Mouse (Mus musculus): ENCODE data around the gene Mgat1.

Gene Mgat1

DNA sequence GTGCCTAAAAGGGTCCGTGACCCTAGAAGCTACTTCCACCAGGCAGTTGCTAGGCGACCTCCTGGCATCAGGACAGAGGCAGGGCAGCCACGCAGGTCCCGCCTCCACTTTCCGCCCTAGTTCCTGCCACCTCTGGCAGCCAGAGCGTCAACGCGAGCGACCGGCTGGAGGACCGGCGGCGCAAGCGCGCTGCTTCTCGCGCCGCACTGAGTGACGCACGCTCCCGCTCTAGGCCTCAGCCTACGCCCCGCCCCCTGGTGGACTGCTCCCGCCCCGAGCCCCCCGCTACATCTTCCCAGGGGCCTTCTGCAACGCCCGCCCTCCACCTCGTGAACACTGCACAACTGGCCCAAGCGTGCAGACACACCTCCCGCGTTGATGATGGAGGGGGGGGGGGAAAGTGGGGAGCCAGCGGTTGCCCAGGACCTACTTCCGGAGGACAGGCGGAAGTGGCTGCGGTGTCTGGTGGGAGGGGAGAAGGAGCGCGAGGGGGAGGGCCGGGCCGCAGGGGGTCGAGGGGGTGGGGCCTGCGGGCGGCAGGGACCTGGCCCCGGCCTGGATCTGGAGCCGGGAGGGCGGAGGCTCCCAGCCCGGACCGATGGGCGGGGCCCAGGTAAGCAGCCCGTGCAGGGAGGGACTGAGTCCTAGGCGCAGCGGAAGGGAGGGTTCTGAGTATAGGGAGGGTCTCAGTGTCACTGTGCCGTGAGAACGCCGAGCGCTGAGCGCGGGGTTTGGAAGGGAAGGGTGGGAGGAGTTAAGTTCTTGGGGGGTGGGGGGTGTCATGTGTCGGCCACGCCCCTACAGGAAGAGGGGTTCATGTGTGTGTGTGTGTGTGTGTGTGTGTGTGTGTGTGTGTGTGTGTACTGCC is at the start of gene Mgat1:
TSS of gene Mgat1 (plus strand) at position 465 of the 868 bp plus-strand sequence.
- in situ Hi-C loops (cut with MboI, MseI) = no loop called here

DNA sequence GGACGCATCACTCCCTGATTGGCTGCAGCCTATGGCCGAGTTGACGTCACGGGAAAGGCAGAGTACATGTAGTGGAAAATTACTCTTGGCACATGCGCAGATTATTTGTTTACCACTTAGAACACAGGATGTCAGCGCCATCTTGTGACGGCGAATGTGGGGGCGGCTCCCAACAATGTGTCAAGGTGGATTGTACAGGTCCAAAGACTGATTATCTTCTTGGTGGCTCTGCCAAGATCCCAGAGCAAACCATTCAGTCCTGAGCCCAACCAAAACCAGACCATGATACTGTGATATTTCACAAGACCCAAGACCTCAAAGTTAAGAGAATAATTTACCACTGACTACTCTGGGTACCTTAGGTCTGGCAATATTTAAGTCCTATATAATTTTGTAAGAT is 49.2 kb upstream of the Mgat1 start:
- in situ Hi-C loops (cut with MboI, MseI) = loop anchor here in 1 of 2 experiments (10.0 to 25.0 kb wide), 2 partner anchors 218 to 780 kb away; partner anchors contain the start of gene Olfr1389

DNA sequence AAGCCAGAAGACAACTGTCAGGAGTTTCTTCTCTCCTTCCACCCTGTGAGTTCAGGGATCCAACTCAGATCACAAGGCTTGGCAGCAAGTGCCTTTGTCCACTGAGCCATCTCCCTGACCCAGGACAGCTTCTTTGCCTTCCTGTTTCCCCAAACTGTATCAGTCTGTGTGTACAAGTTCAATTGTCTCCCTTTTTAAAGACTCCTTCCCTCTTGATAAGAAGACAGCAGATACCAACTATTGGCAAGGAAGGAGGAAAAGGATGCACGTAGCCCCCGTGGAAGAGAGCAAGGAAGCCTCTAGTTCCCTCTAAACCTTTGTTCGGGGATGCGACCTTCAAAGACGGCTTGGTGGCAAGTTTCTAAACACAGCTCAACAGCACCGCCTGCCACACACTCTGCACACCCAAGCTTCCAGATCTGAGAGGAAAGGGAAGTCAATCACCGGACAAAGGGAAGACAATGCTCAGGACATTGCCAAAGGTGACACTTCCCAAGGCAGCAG is 48.1 kb upstream of the Mgat1 start:
- in situ Hi-C loops (cut with MboI, MseI) = loop anchor here in 1 of 2 experiments (10.0 to 25.0 kb wide), 2 partner anchors 216 to 779 kb away; partner anchors contain the start of gene Olfr1389

DNA sequence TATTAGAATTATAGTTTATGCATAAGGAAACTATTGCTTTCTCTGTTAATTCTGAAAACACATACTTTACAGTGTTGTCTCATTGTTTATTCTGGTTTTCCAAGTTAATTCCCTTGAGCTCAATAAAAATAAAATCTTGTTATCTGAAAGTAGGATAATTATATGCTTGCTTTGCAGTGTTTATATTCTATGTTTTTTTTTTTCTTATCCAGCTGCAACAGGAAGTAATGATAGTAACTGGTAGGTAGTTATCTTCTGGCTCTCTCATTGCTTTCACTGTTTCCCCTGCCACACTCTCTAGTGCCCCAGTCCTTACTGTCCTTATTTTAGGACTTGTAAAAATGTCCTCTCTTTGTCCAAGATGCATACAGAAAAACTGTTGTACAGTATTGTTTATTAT is 43.3 kb upstream of the Mgat1 start:
- in situ Hi-C loops (cut with MboI, MseI) = loop anchor here (5.0 to 10.0 kb wide), 3 partner anchors 47 to 403 kb away; partner anchors contain the start of gene Rack1 (in 1 of the 2)

DNA sequence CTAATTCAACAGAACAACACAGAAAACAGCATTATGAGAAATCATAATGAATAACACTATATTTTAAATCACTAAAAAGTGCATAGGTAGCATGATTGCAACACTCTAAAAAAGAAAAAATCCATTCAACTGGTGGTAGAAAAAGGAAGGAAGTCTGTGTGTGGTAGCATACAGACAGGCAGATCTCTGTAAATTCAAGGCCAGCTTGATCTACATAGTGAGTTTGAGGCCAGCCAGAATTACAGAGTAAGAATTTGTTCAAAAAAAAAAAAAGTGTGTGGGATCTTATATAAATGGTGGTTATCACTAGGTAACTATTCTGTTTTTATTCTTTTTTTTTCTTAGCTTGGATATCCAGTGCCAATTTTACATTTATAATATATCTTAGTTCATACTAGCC is 42.8 kb upstream of the Mgat1 start:
- in situ Hi-C loops (cut with MboI, MseI) = loop anchor here (5.0 to 10.0 kb wide), 3 partner anchors 46 to 404 kb away; partner anchors contain the start of gene Rack1 (in 1 of the 2)

DNA sequence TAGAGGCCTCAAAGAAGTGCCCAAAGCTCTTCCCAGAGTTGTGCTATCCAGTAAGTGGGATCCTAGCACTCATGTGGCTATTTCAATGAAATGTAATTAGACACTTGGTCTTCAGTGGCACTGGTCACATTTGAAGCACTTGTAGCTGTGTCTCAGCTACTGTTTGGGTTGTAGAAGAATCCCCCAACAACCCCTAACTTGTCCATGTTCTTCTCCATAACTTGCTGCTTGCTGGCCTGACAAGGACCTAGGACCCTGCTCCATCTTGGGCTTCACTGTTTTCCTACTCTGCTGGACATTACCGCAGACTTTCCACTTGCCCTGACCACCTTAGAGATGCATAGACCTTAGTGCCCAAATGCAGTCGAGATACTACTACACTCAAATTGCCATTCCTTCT is 41.9 kb upstream of the Mgat1 start:
- in situ Hi-C loops (cut with MboI, MseI) = loop anchor here (5.0 to 10.0 kb wide), 3 partner anchors 45 to 405 kb away; partner anchors contain the start of gene Rack1 (in 1 of the 2)

DNA sequence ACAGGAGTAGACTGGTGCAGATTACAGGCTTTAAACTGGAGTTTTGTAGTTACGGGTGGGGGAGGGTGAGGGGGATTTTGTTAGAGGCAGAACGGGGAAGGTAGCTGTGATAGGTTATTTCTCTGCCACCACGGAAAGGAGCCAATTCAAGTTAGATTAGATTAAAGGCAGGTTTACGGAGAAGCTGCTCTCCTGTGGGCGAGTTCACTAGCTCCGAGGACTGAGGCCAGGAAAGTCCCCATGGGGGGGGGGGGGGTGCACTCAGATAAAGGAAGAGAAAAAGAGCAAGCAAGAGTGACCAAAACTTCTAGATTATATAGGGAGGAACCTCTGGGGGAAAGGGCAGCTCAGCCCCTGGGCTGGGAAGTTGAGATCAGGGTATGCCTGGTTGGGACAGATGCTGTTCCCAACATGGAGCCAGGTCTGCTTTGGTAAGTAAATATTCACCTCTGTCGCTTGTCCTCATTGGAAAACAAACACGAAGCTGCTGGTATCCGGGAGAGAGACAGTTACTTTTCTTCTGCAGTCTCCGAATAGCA is 41.4 kb upstream of the Mgat1 start:
- in situ Hi-C loops (cut with MboI, MseI) = loop anchor here (5.0 to 10.0 kb wide), 3 partner anchors 45 to 405 kb away; partner anchors contain the start of gene Rack1 (in 1 of the 2)

DNA sequence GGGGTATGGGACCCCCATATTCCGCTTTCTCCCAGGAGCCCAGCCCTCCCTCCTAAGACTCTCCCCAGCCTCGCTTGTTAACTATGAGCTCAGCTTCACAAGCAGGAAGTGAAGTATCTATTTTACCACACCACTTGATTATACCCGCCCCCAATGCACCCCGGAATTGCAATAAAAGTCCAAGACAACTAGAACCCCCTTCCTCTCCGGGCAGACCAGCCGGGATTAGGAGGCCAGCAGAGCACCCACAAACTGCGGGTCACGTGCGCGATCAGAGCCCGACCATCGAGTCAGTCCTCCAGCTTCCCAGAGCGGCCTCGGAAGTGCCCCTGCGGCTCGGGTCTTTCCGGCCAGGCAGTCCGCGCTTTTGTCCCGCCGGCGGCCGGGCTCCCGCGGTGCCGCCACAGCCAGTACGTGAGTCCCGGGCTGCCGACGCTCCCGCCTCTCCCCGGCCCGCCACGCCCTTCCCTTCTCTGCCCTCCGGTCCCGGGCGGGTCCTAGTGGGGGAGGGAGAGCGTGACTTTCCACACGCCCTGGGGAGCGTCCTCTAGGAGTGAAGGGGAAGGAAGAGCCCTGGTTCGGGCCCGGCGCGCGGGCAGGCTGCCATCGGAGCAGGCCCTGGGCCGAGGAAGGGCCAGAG is 40.7 kb upstream of the Mgat1 start, which contains the start of gene Zfp62:
TSS of gene Zfp62 (plus strand) at position 164 of the 640 bp plus-strand sequence.
- in situ Hi-C loops (cut with MboI, MseI) = loop anchor here (5.0 to 10.0 kb wide), 3 partner anchors 44 to 406 kb away; partner anchors contain the start of gene Rack1 (in 1 of the 2)

DNA sequence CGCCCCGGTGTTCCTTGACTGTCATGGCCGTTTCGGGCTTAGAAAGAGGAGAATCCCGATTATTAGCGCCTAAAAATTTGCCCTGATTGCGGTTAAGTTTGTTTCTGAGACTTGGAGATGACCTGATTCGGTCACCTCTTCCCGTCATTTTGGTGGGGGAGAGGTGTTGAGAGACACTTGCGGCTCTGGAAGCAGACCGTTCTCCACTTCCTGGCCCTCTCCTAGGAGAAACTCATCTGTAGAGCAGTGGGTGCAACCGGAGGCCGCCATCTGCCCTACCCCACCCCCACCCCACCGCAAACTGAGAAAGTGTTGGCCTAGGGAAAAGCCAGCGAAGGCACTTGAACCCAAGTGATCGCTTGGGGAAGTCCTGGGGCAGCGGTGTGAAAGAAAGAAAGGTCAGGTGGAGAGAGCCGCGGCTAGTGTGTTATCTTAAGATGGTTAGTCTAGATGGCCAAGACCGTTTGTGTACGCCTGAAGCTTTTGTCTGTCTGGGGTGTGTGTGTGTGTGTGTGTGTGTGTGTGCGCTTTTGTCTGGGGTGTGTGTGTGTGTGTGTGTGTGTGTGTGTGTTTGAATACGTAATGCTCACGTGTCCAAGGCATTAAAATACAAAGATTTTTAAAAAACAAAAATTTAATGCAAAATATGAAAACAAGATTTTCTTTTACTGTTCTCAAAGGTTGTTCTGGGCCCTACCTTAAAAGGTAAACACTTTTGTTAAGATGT is 40.1 kb upstream of the Mgat1 start:
- in situ Hi-C loops (cut with MboI, MseI) = loop anchor here (5.0 to 10.0 kb wide), 3 partner anchors 43 to 407 kb away; partner anchors contain the start of gene Rack1 (in 1 of the 2)

DNA sequence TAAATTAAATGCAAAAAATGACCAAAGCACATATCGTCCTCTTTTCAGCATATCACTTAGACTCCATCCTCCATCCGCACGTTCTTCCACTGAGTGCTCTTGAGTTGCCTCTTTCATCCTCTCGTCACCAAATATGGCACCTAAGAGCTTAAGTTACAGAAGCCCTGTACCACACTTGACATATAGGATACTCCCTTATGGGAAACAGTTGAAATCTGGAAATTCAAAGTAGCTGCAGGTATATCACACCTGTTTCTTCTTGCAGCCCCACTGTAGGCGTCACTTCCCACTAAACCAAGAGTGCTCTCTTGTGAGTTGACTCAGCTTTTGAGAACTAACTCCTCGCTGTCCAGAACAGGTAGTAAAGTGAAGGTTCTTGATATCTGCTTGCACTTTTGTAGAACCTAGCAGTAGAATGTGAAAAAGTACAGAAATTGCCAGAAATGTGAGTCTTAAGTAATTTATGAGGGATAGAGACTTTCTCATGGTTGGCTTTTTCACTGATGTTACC is 38.9 kb upstream of the Mgat1 start:
- in situ Hi-C loops (cut with MboI, MseI) = loop anchor here in 1 of 2 experiments (10.0 kb wide), 1 partner anchor 400 kb away; the partner anchor contains the start of gene Rack1

DNA sequence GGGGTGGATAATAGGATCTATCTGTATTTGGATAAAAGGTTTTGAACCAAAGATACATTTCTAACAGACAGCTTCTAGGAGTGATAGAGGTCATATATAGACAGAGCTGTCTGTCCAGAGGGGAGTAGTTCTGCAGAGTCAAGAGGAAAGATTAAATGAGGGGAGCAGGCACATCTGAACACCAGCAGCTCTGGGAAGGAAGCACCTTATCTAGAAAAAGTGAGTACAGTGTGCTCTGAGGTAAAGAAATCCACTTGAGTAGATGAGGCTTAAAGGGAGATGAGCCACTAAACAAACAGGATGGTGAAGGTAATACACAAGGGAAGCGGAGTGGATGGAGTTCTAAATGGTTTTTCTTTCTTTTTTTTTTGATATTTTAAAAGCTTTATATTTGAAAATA is 36.5 kb upstream of the Mgat1 start:
- in situ Hi-C loops (cut with MboI, MseI) = loop anchor here in 1 of 2 experiments (10.0 kb wide), 1 partner anchor 403 kb away; the partner anchor contains the start of gene Rack1

DNA sequence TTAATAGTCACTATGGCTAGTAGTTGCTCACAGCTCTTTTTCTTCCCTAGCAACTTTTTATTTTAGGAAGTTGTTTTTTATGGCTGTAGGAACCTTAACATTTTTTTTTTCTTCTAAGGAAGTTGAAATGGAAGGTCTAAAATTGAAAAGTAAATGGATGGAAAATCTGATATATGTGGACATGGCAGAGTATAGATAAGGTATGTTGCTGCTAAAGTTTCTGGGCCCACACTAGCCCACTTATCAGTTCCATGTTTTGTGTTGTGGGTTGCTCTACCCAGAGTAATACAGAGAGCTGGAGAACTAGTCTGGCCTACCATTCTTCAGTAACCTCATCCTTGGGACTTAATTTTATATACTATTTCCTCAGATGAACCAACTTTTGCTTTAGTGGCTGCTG is 31.4 kb upstream of the Mgat1 start:
- in situ Hi-C loops (cut with MboI, MseI) = no loop called here

DNA sequence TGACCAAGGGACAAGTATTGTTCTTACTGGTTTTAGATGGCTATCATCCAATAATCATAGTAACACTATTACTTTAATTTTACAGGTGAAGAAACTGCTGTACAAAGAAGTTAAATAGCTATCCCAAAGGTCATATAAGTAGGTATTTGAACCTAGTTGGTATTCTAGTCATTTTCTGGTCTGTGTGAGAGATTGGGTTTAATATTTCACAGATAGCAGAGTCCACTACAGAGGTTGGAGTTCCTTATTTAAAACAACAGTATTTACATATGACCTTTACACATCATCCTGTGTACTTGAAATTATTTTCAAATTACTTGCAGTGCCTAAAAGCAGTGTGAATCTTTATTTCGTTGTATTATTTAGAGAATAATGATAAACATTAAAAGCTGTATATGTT is 30.5 kb upstream of the Mgat1 start:
- in situ Hi-C loops (cut with MboI, MseI) = no loop called here

DNA sequence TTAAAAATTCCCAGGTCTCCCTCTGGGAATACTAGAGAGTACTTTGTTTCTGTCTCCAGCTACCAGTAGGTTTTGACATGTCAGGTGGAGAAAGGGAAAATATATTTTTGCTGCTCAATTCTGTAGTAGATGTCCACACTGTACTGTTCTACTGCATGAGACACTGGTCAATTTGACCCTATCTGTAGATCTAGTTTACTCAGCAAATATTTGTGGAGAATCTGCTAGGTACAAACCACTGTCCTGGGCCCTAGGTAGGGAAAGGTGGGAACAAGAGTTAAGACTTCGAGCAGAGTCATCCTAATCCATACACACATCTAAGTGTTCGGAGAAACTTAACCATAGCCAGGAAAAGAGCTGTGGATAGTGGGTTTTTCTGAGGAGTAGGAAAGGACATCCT is 24.7 kb upstream of the Mgat1 start:
- in situ Hi-C loops (cut with MboI, MseI) = no loop called here

DNA sequence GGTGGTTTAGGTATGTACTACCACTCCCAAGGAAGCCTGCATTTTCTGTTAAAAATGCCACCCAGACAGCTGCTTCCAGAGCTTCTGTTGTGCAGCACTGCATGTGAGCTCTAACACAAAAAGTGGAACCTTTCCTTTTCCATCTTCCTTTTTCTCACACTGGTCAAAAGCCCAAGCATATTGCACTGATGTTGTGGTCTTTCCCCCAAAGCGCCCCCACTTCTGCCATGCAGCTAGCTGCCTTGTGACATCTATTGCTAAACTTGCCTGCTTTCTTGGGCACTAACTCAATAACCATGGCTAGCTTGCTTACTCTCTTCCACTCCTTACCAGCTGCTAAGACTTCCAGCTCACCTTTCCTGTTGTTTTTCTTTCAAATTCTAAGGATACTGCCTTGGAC is 19.5 kb upstream of the Mgat1 start:
- in situ Hi-C loops (cut with MboI, MseI) = no loop called here

DNA sequence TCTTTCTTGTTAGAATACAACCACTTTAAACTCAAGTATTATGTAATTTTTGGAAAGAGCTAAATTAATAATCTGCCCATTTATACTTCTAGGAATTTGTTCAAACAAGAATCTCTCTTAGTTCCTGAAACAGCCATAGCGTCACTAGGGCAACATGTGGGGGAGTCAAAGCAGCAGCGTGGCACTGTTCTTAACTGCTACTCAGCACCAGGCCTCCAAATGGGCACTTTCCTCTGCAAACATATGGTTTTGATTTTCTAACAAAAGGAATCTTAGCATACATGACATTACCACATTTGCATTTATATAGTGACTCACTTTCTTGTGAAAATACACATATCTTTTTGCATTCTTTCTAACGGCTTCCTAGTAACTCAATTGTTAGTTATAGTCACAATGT is 11.2 kb upstream of the Mgat1 start:
- in situ Hi-C loops (cut with MboI, MseI) = no loop called here

DNA sequence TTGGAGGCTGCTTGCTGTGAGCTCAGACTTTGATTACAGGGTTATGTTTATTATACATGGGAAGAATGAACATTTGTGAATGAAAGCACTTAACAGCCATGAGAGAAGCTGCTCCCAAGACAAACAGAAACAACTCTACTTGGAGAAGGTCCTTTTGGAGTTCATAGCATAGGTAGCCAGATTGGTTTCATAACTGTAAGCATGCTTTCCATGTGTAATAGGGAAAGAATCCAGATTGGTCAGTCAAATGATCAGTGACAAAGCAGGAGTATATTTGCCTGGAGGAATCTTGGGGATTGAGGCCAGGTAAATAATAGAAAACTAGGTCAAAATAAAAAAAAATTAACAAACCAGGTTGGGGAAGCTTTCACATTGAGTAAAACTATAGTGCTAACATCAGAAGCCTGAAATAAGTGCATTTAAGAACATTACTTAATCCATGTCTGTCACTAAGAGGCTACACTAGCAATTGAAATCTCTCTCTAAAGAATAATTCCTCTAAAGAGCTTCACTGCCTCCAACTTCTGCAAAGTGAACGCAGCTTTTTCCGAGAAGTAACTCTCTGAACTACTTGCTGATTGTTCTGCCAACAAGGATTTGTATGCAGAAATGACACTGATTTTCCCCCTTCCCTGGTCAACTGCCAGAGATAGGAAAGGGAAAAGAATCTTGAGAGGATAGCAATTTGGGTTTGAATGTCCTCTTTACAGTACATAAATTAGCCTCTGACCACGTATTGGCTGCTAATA is 8.4 kb upstream of the Mgat1 start:
- in situ Hi-C loops (cut with MboI, MseI) = no loop called here

DNA sequence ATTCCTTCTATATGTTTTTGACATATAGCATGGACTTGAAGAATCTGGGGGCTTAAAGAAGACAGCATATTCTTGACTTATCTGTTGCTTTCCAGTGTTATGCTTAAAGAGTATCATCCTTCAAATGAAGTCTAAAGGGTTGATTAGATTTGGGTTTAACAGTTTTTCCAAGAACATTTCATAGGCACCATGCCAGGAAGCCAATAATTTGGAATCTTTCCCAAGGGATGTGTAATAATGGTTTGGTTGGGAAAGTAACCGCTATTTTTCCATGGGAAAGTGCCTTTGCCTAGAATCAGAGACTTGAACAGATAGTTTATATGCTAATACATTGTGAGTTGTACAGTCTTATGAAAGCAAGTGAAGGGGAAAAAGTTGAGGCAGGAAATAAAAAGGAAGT is 7.1 kb upstream of the Mgat1 start:
- in situ Hi-C loops (cut with MboI, MseI) = no loop called here

DNA sequence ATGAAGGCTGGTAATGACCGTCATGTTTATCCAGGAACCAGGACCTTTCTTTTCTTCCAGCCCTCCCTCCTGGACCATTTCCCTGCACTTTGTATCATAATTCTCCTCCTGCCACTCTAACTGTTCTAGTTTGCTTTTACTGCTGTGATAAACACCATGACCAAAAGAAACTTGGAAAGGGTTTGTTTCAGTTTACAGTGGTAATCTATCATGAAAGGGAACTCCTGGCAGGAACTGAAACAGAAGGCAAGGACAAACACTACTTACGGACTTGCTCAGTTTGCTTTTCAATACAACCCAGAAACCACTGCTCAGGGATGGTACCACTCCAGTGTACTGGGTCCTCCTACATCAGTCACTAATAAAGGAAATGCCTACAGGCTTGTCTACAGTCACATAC is 6.5 kb upstream of the Mgat1 start:
- in situ Hi-C loops (cut with MboI, MseI) = no loop called here

DNA sequence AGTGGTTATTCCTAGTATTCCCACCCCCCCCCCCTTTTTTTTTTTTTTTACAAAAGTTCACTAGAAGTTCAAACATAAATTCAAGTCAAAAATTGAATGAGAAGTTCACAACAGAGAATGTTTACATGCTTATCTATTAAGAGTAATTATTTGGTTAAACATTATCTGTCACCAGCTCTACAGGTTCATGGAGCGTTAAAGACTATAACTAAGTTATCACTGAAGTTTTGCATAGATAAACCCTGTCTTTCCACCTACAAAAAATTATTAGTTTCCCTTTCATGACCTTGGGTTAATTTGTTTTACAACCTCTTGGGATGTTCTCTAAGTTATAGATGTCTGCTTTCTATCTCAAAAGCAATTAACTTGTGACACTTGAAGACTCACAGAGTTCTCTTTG is 3.7 kb upstream of the Mgat1 start:
- in situ Hi-C loops (cut with MboI, MseI) = no loop called here
